Mouse (Mus musculus) heart, embryonic 13.5 days (tissue): Measurements from ENCODE around the gene Prkd2. TPM values are rescaled to one million over a fixed set of nuclear protein-coding genes. Genes with fewer than 3 reads are reported as not detected.

Experiments
- ATAC-seq: fragments of 200-750 bp; cut with Nextera tagmentation; 2 replicates; pipeline ENCODE4 v1.8.0; 2017; ENCODE audit warnings: moderate TSS enrichment; ENCODE audit not compliant: insufficient number of reproducible peaks, low FRiP score, low TSS enrichment; ENCODE audit errors: extremely low read depth
- H3K27ac ChIP-seq: fragments of 300-500 bp; sonication (generic); replicated peaks from 2 replicates; pipeline ENCODE4 v1.5.1; 2015; ENCODE audit warnings: moderate library complexity, mild to moderate bottlenecking, inconsistent platforms
- H3K27me3 ChIP-seq: fragments of 300-500 bp; sonication (generic); replicated peaks from 2 replicates; pipeline ENCODE4 v1.6.1; 2015; ENCODE audit warnings: mild to moderate bottlenecking, inconsistent platforms
- H3K36me3 ChIP-seq: fragments of 300-500 bp; sonication (generic); 2 replicates; pipeline ENCODE4 v1.6.1; 2015; ENCODE audit warnings: mild to moderate bottlenecking, inconsistent platforms
- H3K4me1 ChIP-seq: fragments of 300-500 bp; sonication (generic); 2 replicates; pipeline ENCODE4 v1.6.1; 2015; ENCODE audit warnings: inconsistent platforms
- H3K4me2 ChIP-seq: fragments of 300-500 bp; sonication (generic); 2 replicates; pipeline ENCODE4 v1.6.1; 2015; ENCODE audit warnings: inconsistent platforms, mild to moderate bottlenecking, moderate library complexity
- H3K4me3 ChIP-seq: fragments of 300-500 bp; sonication (generic); 2 replicates; pipeline ENCODE4 v1.5.1; 2015; ENCODE audit warnings: moderate library complexity, mild to moderate bottlenecking, inconsistent platforms
- H3K9ac ChIP-seq: fragments of 300-500 bp; sonication (generic); 2 replicates; pipeline ENCODE4 v1.6.1; 2015; ENCODE audit warnings: inconsistent platforms, mild to moderate bottlenecking, moderate library complexity
- H3K9me3 ChIP-seq: fragments of 300-500 bp; sonication (generic); 2 replicates; pipeline ENCODE4 v1.6.1; 2016; ENCODE audit warnings: inconsistent platforms
- WGBS: fragments of 180-500 bp; shearing (Covaris S2); methylation state at CpG from one replicate; pipeline ENCODE4 v1.1.7; 2015; ENCODE audit warnings: mixed read lengths; 5-methylcytosine and 5-hydroxymethylcytosine counted together
- polyA plus RNA-seq: library from polyadenylated mRNA; unstranded; fragments of >200 nt; fragmentation: Nextera tagmentation; extraction: Ambion mirVana; gene quantifications from 2 replicates; pipeline ENCODE4 v1.2.1, GENCODE M21; 2015

Gene Prkd2
- polyA plus RNA-seq, 1 experiment from 2014 or later: 9.6 TPM

GRCm38 (mm10) chr7:16871600-16871999 is 28.9 kb downstream of the Prkd2 start:
- no peaks in the 10 kb centered on the region for H3K27me3 ChIP-seq
- no peak for ATAC-seq
- WGBS: 71% methylated on average over 10 of the region's 10 CpGs

GRCm38 (mm10) chr7:16872478-16872877 is 29.8 kb downstream of the Prkd2 start:
- no peaks in the 10 kb centered on the region for H3K9me3 ChIP-seq
- peaks cover 47% of the 10 kb centered on the region for H3K36me3 ChIP-seq
- peaks cover 20% of the 10 kb centered on the region for H3K4me1 ChIP-seq
- no peak overlapping the region for H3K27ac ChIP-seq
- 86% methylated on average over 9 of the region's 9 CpGs for WGBS
- H3K27me3 ChIP-seq: no peaks in the 10 kb centered on the region
- no peak for ATAC-seq
- no peak overlapping the region for H3K4me3 ChIP-seq
- H3K9ac ChIP-seq: no peak overlapping the region
- H3K4me2 ChIP-seq: no peak overlapping the region

More at GRCm38 (mm10) chr7:16871600-16871999, 28.9 kb downstream of the Prkd2 start:
- Histone ChIP-seq H3K4me1 (peaks cover 11% of the 10 kb centered on the region), H3K9me3 (no peaks in the 10 kb centered on the region), H3K27ac (no peak overlapping the region), H3K9ac (no peak overlapping the region), H3K36me3 (peaks cover 55% of the 10 kb centered on the region), H3K4me3 (no peak overlapping the region), H3K4me2 (no peak overlapping the region)

GRCm38 (mm10) chr7:16873392-16873791 is 30.7 kb downstream of the Prkd2 start:
- Histone ChIP-seq H3K4me1 (peaks cover 28% of the 10 kb centered on the region), H3K9ac (no peak overlapping the region), H3K4me2 (no peak overlapping the region), H3K27ac (no peak overlapping the region), H3K27me3 (no peaks in the 10 kb centered on the region), H3K4me3 (no peak overlapping the region), H3K9me3 (no peaks in the 10 kb centered on the region), H3K36me3 (peaks cover 45% of the 10 kb centered on the region)
- 93% methylated on average over 4 of the region's 4 CpGs for WGBS
- ATAC-seq: no peak

DNA sequence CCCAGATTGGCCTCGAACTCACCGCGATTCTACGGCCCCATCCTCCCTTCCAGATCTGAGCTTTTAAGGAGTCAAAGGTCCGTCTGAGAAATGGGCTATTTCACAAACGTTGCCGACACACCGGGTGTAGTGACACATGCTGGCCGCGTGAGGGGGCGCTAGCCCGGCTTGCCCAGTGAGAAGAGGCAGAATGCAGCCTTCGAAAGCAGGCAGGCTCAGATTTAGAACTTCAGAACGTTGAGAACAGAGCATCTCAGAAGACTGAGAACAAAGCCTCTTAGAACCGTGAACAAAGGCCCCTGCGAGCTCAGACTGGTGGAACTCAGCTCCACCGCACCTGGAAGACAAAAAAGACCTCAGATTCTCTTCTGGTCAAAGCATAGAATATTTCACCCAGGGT is 31.5 kb downstream of the Prkd2 start:
- Histone ChIP-seq H3K4me2 (peak overlapping the region; percentile 66), H3K4me1 (peaks cover 36% of the 10 kb centered on the region), H3K36me3 (peaks cover 48% of the 10 kb centered on the region), H3K4me3 (peak overlapping the region; percentile 88), H3K27me3 (no peaks in the 10 kb centered on the region), H3K9ac (peak overlapping the region; percentile 67), H3K27ac (peak overlapping the region; percentile 92), H3K9me3 (no peaks in the 10 kb centered on the region)
- ATAC-seq: no peak
- WGBS: 4% methylated on average over 17 of the region's 17 CpGs

- peak; percentile 92 for ATAC-seq
- WGBS: 1% methylated on average over 33 of the region's 33 CpGs
- Histone ChIP-seq H3K36me3 (peaks cover 45% of the 10 kb centered on the region), H3K4me2 (peak overlapping the region; percentile 87), H3K9me3 (no peaks in the 10 kb centered on the region), H3K9ac (peak overlapping the region; percentile 67), H3K27ac (peak overlapping the region; percentile 92), H3K4me3 (peak overlapping the region; percentile 88), H3K27me3 (no peaks in the 10 kb centered on the region), H3K4me1 (peaks cover 42% of the 10 kb centered on the region)
These were observed 32.1 kb downstream of the Prkd2 start for GRCm38 (mm10) chr7:16874756-16875309.

- Histone ChIP-seq H3K4me3 (peak within 1 kb of the TSS; percentile 88), H3K9me3 (no peaks in the 10 kb centered on the region), H3K9ac (peak within 1 kb of the TSS; percentile 97), H3K4me2 (peak within 1 kb of the TSS; percentile 87), H3K36me3 (peaks cover 42% of the 10 kb centered on the region), H3K27me3 (no peaks in the 10 kb centered on the region), H3K4me1 (peaks cover 45% of the 10 kb centered on the region), H3K27ac (peak within 1 kb of the TSS; percentile 98)
- no peak for ATAC-seq
- 0% methylated on average over 1 of the region's 1 CpGs for WGBS
These were observed 32.4 kb downstream of the Prkd2 start, which contains the start of gene Dact3 for GRCm38 (mm10) chr7:16875310-16875325. Gene Dact3 (plus strand): TSS chr7:16875317.

GRCm38 (mm10) chr7:16875326-16875725 is 32.6 kb downstream of the Prkd2 start:
- H3K27me3 ChIP-seq: no peaks in the 10 kb centered on the region
- peak overlapping the region; percentile 88 for H3K4me3 ChIP-seq
- H3K27ac ChIP-seq: peak overlapping the region; percentile 98
- ATAC-seq: no peak; the same call in 1 of the 2 replicates
- peaks cover 40% of the 10 kb centered on the region for H3K36me3 ChIP-seq
- H3K4me2 ChIP-seq: peak overlapping the region; percentile 87
- peaks cover 47% of the 10 kb centered on the region for H3K4me1 ChIP-seq
- H3K9me3 ChIP-seq: no peaks in the 10 kb centered on the region
- H3K9ac ChIP-seq: peak overlapping the region; percentile 97
- WGBS: under 1% methylated on average over 30 of the region's 42 CpGs

GRCm38 (mm10) chr7:16876006-16876405 is 33.3 kb downstream of the Prkd2 start:
- no peak for ATAC-seq
- Histone ChIP-seq H3K9ac (peak overlapping the region; percentile 97), H3K27ac (peak overlapping the region; percentile 98), H3K4me1 (peaks cover 54% of the 10 kb centered on the region), H3K36me3 (peaks cover 38% of the 10 kb centered on the region), H3K27me3 (no peaks in the 10 kb centered on the region), H3K4me2 (peak overlapping the region; percentile 87), H3K4me3 (peak overlapping the region; percentile 88), H3K9me3 (no peaks in the 10 kb centered on the region)
- WGBS: 5% methylated on average over 11 of the region's 11 CpGs

DNA sequence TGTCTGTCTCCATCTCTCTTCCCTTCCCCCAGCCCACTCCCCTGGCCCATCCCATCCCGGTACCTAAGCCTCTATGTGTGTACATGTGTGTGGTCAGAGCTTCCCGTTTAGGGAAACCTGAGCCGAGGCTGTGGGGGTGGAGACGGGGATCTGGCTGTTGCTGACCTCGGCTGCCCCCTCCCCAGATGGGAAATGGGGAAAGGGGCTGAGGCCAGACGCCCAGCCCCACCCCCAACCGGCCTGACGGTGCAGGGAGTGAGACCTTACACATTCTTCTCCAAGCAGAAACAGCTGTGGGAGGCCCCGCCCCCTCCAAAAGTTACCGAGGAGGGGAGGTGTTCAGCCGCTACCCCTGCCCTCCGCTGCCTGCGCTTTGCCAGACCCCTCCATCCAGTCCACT is 33.9 kb downstream of the Prkd2 start:
- 6% methylated on average over 13 of the region's 13 CpGs for WGBS
- no peak for ATAC-seq
- Histone ChIP-seq H3K4me2 (peak overlapping the region; percentile 87), H3K4me3 (peak overlapping the region; percentile 88), H3K4me1 (peaks cover 57% of the 10 kb centered on the region), H3K9me3 (no peaks in the 10 kb centered on the region), H3K9ac (peak overlapping the region; percentile 97), H3K27ac (peak overlapping the region; percentile 98), H3K27me3 (no peaks in the 10 kb centered on the region), H3K36me3 (peaks cover 38% of the 10 kb centered on the region)

DNA sequence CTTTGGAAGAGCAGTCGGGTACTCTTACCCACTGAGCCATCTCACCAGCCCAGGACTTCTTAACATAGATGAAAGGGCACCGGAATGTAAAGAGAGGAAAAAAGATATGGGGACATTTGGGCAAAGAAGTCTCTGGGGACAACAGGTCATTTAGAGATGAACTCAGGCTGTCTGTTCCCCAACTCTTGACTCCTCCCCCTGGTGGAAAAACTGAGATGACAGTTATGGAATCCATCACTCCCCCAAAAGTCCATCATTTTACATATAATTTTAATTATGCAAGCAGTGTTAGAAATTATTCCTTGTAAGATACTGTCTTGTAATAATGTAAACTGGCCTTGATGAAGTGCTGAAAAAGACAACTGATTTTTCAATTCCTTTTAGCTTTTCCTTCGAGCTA is 35.0 kb downstream of the Prkd2 start:
- Histone ChIP-seq H3K9me3 (no peaks in the 10 kb centered on the region), H3K4me1 (peaks cover 68% of the 10 kb centered on the region), H3K9ac (no peak overlapping the region), H3K4me2 (peak overlapping the region; percentile 87), H3K36me3 (peaks cover 37% of the 10 kb centered on the region), H3K27me3 (no peaks in the 10 kb centered on the region), H3K4me3 (no peak overlapping the region), H3K27ac (peak overlapping the region; percentile 98)
- no peak for ATAC-seq
- WGBS: 71% methylated on average over 3 of the region's 3 CpGs

- H3K9ac ChIP-seq: peak overlapping the region; percentile 78
- ATAC-seq: peak; percentile 48; the same call in 1 of the 2 replicates
- peaks cover 5% of the 10 kb centered on the region for H3K9me3 ChIP-seq
- peaks cover 7% of the 10 kb centered on the region; the same call in 1 of the 2 replicates for H3K27me3 ChIP-seq
- H3K4me2 ChIP-seq: peak overlapping the region; percentile 50
- 0 out of 2 replicates have a peak overlapping the region, but pooled peaks have one; percentile 4 for H3K4me3 ChIP-seq
- H3K36me3 ChIP-seq: peaks cover 58% of the 10 kb centered on the region
- H3K4me1 ChIP-seq: peaks cover 72% of the 10 kb centered on the region
- WGBS: 19% methylated on average over 9 of the region's 9 CpGs
- peak overlapping the region; percentile 98 for H3K27ac ChIP-seq
These were observed 37.3 kb downstream of the Prkd2 start for GRCm38 (mm10) chr7:16879796-16880547.

GRCm38 (mm10) chr7:16880615-16881014 is 37.9 kb downstream of the Prkd2 start:
- Histone ChIP-seq H3K9me3 (peaks cover 11% of the 10 kb centered on the region), H3K4me3 (0 out of 2 replicates have a peak overlapping the region, but pooled peaks have one; percentile 4), H3K27me3 (peaks cover 13% of the 10 kb centered on the region), H3K4me1 (peaks cover 78% of the 10 kb centered on the region), H3K9ac (peak overlapping the region; percentile 78), H3K27ac (peak overlapping the region; percentile 98), H3K36me3 (peaks cover 65% of the 10 kb centered on the region), H3K4me2 (peak overlapping the region; percentile 50)
- 16% methylated on average over 5 of the region's 5 CpGs for WGBS
- no peak for ATAC-seq
